Mouse (Mus musculus) brown adipose tissue, adult 24 weeks (tissue): ENCODE data around the gene Spr. TPM values are rescaled to one million over a fixed set of nuclear protein-coding genes. Genes with fewer than 3 reads are reported as not detected.
A peak's percentile ranks its signal among the peaks of the same experiment; 100 is the strongest.
"Not testable (repeated sequence)": the region's sequence is repeated elsewhere in the genome, so short reads cannot be mapped to it uniquely, and the experiment has no call there.

Experiments used
- H3K27ac ChIP-seq: fragments of 200-500 bp; replicated peaks from 2 replicates; pipeline ENCODE4 v1.5.1; 2012; ENCODE audit warnings: low read depth, mild to moderate bottlenecking, low read length
- H3K4me1 ChIP-seq: fragments of 200-500 bp; 2 replicates; pipeline ENCODE4 v1.6.1; 2012; ENCODE audit warnings: low read length, mixed read lengths; ENCODE audit not compliant: control insufficient read depth, insufficient read depth, insufficient read length
- H3K4me3 ChIP-seq: fragments of 200-500 bp; 2 replicates; pipeline ENCODE4 v1.5.1; 2012; ENCODE audit warnings: low read depth, mild to moderate bottlenecking, low read length, moderate library complexity; ENCODE audit not compliant: insufficient read depth
- polyA plus RNA-seq: library from polyadenylated mRNA; stranded (reverse); fragments of >200 nt; gene quantifications from 2 replicates; pipeline ENCODE4 v1.2.4, GENCODE M21; 2012; ENCODE audit not compliant: missing spikeins, insufficient read depth, insufficient read length

Spr gene
- polyA plus RNA-seq, 1 experiment = 65.8 TPM

DNA sequence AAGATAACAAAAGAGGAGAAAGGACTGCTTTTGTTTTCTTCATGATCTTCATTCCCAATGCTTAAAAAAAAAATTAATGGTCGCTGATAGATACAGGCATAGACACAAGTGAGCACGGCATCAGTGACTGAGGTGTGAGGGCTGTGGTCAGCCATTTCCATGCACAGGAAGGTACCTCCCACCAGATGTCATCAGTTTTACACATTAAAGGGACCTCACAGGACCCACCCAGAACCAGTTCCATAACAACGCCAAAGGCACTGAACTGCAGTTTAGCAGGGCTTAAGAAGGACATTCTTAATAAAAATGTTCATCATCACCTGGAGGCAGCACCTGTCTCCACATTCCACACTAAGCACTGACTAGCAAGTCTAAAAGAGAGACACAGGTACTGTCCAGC is 10.1 kb upstream of the Spr start:
- Histone ChIP-seq H3K4me1 (no peaks in the 10 kb centered on the region), H3K4me3 (no peak overlapping the region), H3K27ac (no peak overlapping the region)

DNA sequence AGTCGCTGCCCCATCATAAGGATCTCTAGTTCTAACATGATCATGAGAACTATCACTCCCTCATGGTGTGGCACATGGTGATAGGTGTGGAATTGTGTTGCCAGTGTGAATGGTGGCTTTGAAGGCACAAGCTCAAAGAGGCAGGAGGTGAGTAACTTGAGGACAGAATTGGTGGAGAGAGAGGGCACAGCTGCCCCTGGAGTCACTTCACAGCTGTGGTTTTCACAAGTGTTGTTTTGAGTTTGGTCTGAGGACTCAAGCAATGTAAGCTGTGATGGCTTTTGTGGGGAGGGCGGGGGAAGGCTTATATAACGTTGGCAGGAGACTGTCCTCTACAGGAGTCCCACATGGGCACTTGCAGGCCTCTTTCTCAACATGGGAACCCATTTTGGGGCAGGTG is 6.9 kb upstream of the Spr start:
- Histone ChIP-seq H3K4me3 (no peak overlapping the region), H3K27ac (no peak overlapping the region), H3K4me1 (no peaks in the 10 kb centered on the region)

DNA sequence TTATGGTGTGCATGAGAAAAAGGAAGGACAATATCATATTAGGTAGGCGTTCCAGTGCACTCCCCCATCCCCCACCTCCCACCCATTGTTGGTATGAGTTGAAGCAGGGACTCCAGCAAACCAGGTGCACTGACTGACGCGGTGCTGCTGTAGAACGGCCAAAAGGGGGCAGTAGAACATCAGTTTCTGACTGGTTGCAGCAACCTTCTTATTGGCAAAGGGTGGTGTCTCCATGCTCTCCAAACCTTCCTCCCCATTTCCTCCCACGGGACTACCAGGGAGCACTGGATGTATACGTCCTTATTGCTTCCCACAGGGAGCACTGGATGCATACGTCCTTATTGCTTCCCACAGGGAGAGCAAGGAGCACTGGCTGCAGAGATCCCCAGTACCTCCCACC is 3.4 kb upstream of the Spr start:
- H3K4me3 ChIP-seq, H3K27ac ChIP-seq, H3K4me1 ChIP-seq: not testable (repeated sequence)

DNA sequence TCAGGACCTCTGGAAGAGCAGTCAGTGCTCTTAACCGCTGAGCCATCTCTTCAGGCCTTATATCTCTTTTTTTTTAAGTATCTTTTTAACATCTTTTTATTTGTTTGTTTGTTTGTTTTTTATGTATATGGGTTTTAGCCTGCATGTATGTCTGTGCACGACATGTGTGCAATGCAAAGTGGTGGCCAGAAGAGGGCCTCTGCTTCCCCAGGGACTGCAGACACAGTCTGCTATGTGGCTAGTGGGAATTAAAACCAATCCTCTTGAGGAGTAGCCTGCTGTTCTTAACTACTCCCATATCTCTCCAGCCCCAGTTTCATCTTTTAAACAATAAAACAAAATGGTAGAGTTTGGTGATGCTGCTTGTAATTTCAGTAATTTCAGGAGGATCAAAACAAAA is 2.0 kb upstream of the Spr start:
- no peaks in the 10 kb centered on the region for H3K4me1 ChIP-seq
- H3K27ac ChIP-seq = no peak overlapping the region
- no peak overlapping the region for H3K4me3 ChIP-seq

DNA sequence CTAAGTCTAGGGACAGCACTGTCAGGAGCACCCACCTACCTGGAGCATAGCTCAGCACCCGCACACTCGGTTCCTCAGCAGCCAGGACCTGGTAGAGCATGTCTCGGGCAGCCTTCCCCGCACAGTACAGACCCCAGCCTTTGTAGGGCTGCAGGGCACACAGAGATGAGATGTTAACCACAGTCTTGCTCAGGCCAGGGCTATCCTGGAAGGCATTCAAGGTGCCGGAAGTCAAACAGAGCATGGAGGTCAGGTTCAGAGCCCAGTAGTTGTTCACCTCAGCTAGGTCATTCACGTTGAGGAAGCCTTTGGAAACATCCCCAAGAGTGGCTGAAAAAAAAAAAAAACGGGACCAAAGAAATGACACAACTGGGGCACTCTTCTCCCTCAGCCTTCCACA is 782 bp downstream of the Spr start:
- not testable (repeated sequence) for H3K4me1 ChIP-seq, H3K27ac ChIP-seq
- H3K4me3 ChIP-seq = peak overlapping the region; percentile 85

DNA sequence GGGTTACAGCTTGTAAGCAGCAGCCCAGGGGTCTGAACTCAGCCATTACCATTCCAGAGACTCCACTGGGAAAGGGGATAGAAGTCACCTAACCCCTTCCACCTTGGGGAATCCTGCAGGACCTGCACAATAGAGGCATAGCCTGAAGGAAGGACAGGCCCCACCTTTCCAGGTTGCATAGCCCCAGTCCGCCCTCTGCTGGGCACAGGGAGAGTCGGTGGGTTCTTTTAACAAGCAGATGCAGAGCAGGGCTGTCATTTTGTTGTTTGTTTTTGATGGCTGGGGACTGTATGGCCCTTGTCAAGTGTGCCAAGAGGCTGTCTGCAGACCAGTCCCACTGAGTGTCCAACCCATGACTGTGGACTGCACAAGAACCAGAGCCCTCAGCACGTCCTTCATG is 4.8 kb downstream of the Spr start:
- H3K4me3 ChIP-seq, H3K4me1 ChIP-seq, H3K27ac ChIP-seq: not testable (repeated sequence)

DNA sequence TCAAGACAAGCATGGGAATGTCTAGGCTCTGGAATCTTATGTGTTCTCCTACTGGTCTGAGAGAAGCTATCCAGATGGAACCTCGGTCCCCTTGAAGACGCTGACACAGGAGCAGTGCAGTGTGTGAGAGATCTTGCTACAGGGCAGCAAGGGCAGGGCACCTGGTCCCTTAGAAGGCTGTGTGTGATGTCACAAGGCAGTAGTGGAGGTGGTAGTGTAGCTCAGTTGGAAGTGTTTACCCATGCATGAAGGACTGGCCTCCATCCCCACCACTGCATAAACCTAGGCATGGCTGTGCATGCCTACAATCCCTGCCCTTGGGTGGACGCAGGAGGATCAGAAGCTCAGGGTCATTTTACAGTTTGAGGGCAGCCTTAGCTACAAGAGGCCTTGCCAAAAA is 5.3 kb downstream of the Spr start:
- H3K27ac ChIP-seq, H3K4me1 ChIP-seq, H3K4me3 ChIP-seq: not testable (repeated sequence)

DNA sequence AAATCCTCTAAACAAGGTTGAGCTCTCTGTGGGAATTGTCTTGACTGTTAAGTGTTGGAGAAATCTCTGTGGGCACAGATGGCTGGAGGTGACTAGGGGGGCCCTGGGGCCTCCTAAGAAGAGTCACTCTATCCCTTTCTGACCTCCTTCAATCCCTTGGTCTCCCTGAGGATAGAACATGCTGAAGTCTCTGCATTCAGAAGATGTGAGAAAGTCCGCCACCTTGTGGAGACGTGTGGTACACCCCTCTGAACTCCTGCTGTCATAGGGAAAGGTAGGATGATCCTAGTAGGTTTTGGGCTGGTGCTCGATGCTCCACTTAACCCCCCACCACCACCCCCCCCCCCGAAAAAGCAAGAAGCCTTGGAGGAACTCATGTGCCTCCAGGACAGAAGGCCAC is 5.9 kb downstream of the Spr start:
- H3K4me3 ChIP-seq = no peak overlapping the region
- H3K4me1 ChIP-seq = no peaks in the 10 kb centered on the region
- H3K27ac ChIP-seq = no peak overlapping the region

DNA sequence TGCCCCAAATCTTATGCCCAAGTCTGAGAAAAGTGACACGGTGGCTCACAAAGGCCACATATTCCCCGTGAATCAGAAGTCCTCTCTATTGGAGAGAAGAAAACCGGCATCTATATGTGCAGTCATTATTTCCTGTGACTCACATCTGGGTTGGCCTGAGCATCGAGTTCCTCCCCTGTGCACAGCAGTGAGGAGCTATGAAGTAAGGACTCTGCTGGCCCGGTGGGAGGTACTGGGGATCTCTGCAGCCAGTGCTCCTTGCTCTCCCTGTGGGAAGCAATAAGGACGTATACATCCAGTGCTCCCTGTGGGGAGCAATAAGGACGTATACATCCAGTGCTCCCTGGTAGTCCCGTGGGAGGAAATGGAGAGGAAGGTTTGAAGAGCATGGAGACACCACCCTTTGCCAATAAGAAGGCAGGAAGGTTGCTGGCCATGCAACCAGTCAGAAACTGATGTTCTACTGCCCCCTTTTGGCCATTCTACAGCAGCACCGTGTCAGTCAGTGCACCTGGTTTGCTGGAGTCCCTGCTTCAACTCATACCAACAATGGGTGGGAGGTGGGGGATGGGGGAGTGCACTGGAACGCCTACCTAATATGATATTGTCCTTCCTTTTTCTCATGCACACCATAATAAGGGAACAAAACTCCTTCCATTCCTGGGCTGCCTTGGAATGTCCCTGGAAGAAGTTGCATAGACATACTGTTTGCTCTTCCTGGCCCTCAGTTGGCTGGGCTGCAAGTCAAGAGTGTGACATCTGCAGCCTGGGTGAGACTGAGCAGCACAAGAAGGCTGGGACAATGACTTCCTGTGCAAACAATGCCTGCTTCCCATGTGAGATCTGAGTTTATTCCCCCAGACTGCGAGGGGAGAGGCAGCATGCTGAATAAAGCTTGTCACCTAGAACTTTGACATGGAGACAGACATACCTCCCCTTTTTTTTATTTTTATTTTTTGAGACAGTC is 19.7 kb downstream of the Spr start:
- not testable (repeated sequence) for H3K27ac ChIP-seq, H3K4me3 ChIP-seq, H3K4me1 ChIP-seq

DNA sequence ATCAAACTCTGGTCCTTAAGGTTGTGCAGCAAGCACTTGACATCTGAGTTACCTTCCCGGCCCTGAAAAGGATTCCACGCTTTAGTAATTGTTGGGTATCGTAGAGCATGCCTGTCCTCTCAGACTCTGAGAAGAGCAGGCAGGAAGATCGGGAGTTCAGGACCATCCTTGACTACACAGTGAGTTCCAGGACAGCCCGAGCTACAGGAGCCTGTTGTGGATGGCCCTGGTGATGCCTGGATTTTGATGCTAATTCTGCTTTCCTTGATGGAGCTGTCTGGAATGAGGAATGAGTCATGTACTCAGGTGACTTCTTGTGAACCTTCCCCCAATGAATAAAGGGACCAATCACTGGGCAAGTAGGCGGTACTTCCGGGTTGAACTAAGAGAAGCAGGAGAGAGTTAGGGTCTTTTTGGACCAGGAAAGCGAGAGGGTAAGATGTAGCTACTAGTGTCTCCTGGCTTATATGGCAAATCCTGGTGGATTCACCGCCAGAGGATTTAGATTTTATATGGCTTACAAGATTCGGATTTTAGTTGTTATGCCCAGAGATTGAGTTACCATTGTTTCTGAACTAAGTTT is 32.4 kb downstream of the Spr start:
- Histone ChIP-seq H3K27ac (no peak overlapping the region), H3K4me3 (no peak overlapping the region), H3K4me1 (peaks cover 2% of the 10 kb centered on the region; the same call in 1 of the 2 replicates)

DNA sequence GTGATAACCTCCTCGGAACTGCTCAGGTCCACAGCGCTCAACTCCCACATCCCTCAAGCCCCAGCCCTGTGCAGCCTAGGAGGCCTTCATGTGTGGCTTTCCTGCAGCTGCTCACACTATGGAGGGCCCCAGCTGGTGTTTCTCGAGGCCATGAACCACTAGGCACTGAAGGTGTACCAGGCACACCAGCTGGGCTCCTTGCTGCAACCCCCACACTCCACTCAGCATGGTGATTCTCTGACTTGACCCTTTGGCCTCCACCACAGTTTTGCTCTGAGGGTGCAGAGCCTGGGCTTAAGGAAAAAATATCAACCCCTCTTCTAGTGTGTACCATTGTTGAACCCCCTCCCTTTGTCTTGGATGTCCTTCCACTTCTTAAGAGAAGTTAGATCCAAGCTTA is 34.2 kb downstream of the Spr start:
- no peak overlapping the region for H3K27ac ChIP-seq
- H3K4me1 ChIP-seq = peaks cover under 1% of the 10 kb centered on the region; the same call in 1 of the 2 replicates
- H3K4me3 ChIP-seq = no peak overlapping the region

DNA sequence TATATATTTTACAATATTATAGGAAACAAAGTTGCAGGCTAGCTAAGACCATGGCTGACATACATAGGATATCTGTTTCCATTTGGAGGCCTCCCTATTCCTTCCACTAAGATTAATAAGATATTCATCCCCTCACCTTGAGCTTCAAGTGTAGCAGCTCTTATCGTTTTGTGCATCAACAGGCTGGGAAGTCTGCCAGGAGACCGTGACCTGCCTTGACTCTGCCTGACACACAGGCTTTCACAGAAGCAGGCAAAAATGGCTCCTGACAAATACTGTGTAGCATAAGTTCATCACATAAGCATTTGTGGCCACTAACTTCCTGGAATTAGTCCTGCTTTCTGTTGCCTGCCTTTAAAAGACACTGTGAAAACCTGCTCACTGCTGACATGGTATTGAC is 41.1 kb downstream of the Spr start:
- no peak overlapping the region for H3K27ac ChIP-seq
- no peaks in the 10 kb centered on the region for H3K4me1 ChIP-seq
- no peak overlapping the region for H3K4me3 ChIP-seq

DNA sequence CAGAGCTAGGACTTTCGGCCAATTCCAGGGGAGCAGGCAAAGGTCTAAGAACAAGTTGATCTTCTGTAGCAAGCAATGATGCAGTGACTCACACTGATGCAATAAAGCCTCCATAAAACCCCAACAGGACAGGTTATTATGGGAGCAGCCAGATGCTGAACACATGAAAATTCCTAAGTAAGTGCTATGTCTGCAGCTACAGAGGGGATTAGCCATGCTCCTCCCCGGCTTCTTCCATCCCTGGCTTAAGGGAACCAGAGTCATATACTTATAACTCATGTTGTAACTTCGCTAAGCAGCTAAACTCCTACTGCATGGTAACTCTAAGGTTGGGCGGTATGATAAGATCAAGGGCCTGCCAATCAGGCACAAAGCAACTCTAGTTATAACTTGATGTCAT is 50.1 kb downstream of the Spr start:
- no peaks in the 10 kb centered on the region for H3K4me1 ChIP-seq
- no peak overlapping the region for H3K4me3 ChIP-seq
- peak overlapping the region; percentile 55 for H3K27ac ChIP-seq

DNA sequence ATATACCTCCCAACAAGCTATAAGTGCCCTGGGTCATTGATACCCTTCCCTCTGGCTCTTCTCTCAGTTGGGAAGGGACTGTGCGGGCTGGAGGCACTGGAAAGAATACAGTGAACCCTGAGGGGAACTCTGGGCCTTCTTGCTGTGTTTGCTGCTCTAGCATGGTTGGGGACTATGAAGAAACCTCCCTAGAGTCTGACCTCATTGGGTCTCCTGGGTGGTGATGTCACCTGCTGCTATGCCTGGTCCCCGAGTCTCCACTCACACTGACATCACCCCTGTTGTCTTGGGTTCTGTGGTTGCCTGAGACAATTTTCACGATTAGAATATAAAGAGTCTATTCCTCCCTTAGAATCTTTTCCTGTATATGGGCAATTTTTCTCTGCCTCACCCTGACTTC is 50.9 kb downstream of the Spr start:
- Histone ChIP-seq H3K4me1 (no peaks in the 10 kb centered on the region), H3K4me3 (no peak overlapping the region), H3K27ac (peak overlapping the region; percentile 69)
